Mouse (Mus musculus): Measurements from ENCODE around the gene Cenps.
"Not testable (repeated sequence)": the region's sequence is repeated elsewhere in the genome, so short reads cannot be mapped to it uniquely, and the experiment has no call there.

Gene Cenps

GRCm38 (mm10) chr4:149103875-149104561 lies 33.4 kb downstream of the Cenps start, which contains the start of gene Dffa:
Gene Dffa (plus strand): TSS chr4:149104146.
- peak; percentile 90 for DNase-seq

DNA sequence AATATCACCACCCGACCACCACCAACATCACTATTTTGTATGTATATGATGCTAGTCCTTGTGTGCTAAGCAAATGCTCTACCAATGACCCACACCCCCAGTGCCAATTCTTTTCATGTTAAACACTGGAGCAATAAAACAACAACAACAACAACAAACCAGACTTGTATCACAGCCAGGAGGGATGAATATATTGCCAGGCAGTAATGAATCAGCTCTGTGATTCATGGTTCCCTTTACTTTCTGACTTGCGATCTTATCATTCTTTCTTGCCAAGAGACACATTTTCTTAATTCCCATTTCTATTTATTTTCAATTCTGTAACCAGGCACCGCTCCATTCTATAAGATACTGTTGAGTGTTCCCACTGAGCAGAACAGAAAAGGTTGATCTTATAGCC lies 36.0 kb downstream of the Cenps start:
- no peak for DNase-seq

DNA sequence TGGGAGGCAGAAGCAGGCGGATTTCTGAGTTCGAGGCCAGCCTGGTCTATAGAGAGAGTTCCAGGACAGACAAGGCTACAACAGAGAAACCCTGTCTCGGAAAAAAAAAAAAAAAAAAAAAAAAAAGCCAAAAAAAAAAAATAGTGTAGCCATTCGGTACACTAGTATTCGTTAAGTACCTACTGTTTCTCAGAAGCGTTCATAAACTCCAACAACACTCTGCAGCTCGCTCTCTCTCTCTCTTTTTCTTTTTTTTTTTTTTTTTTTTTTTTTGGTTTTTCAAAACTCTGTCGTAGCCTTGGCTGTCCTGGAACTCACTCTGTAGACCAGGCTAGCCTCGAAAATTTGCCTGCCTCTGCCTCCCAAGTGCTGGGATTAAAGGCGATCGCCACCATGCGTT lies 37.0 kb downstream of the Cenps start:
- DNase-seq: not testable (repeated sequence)

DNA sequence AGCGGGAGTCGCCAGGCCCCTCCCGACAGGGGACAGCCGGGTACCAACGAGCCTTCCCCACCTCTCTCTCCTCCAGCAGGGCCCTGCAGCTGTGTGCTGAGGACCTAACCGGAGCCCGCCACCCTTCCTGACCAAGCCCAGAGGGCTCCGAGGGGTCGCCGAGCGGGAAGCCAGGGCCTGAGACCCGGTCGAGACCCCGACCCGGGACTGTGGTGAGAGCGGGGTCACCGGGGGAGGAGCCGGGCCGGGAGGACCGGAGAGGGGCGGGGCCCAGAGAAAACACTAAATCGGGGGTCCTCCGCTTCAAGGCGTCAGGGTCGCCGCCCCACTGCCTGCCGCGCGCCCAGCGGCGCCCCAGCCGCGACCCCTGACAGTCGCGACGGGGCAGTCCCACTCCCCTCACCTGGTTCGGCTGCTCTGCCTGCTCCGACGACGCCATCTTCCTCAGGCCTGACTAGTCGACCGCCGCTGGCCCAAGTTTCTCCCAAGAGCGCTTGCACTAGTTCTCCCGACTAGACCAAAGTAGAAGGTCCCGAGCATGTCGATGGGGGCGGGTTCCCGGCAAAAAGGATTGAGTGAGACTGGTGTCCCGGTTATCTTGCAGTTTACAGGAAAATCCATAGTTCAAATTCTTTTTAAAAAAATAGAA lies 37.9 kb downstream of the Cenps start, which contains the start of gene Pex14:
Gene Pex14, minus strand, starts transcription at position 508 of the 649 bp plus-strand sequence.
- peak; percentile 87 for DNase-seq

DNA sequence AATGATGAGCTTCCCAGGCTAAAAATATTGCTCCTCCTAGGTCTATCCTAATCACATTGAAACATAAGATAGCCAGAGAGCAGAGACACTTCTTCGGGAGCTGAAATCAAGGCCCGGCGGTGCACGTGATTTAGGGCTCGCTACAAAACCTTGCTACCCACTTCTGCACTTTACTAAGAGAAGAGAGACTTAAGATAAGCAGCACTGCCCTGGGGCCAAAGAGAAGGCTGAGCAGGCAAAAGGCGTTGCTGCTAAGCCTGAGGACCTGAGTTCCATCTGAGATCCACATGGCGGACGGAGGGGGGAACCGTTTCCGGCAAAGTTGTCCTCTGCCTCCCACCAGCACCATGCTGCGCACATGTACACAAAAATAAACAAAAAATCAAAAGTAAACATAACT lies 38.9 kb downstream of the Cenps start:
- DNase-seq: no peak

DNA sequence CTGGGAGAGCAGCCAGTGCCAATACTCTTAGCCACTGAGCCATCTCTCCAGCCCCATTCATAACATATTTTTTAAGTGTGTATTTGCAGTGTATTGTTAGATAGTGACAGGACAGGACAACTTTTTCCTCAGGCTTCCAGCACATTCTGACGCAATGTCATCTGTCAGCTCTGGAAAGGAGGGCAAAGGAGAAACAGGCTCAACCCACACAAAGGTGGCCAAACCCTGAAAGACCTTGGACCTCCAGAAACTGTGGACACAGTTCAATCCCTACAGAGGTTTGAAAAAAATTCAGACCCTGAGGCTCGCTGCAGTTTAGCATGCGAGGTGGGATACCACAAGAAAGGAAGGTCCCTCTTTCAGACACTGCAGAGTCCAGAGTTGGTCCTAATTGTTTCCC lies 39.5 kb downstream of the Cenps start:
- DNase-seq: no peak

- DNase-seq: no peak
These were observed 46.1 kb downstream of the Cenps start for GRCm38 (mm10) chr4:149091364-149091763.

DNA sequence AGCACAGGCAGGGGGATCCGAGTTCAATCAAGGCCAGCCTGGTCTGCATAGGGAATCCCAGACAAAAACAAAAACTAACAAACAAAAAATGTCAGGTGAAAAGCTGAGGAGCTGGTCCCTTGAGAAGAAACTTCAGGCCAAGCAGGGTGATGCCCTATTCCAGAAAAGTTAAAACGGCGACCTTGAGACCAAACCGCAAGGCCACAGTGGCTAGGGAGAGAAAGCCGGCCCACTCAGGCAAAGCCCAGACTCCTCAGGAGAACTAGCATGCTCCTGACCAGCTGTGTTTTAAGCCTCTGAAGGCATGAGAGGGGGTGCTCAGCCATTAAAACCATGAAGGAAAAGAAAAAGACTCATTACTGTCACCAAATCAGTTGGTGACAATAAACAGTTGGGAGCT lies 52.0 kb downstream of the Cenps start:
- no peak for DNase-seq

- peak; percentile 90 for DNase-seq
These were observed 55.9 kb downstream of the Cenps start for GRCm38 (mm10) chr4:149081528-149081927.

DNA sequence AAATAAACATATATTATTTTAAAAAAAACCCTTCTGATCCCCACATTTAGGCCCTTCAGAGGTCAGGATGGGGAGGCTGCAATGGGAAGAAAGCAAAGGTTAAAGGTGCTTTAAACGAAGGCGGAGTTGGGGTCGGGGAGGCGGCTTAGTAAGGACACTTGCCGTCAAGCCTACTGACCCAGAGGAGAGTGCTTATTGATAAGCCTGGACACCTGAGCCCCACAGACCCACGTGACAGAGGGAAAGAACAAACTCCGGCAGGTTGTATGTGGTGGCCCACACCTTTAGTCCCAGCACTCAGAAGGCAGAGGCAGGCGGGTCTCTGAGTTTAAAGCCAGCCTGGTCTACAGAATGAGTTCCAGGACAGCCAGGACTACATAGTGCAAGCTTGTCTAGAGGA lies 57.3 kb downstream of the Cenps start:
- no peak for DNase-seq

GRCm38 (mm10) chr4:149079629-149080028 lies 57.8 kb downstream of the Cenps start:
- no peak for DNase-seq

DNA sequence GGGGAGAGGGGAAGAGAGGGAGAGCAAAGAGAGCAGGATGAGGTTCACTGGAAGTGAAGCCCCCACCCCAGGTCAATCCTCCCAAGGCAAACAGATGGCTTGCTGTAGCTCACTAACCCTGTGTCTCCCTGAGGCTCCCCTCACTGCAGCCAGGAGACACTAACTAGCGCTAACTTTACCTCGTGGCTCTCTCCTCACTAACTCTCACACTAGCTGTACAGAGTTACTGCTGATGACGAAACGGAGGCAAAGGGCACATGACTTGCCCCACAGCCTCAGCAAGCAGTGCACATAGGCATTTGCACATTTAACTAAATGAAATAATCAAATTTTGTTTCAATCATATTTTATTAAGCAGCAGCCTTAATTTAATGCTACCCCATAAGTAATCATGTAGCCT lies 59.2 kb downstream of the Cenps start:
- DNase-seq: no peak

Data from cerebellum, adult 11-12 months (tissue).